Mouse (Mus musculus): ENCODE results near the gene Cpt1a. TPM values are rescaled to one million over a fixed set of nuclear protein-coding genes. Genes with fewer than 3 reads are reported as not detected.

Cpt1a gene
- total and polyA plus RNA-seq, 2 experiments from 2014 or later: 49.8 to 79.4 TPM

GRCm38 (mm10) chr19:3375945-3376495 lies 53.9 kb downstream of the Cpt1a start:
- Histone ChIP-seq H3K27ac (ENCODE audit: low read depth) (no peak overlapping the region), H3K9me3 (replicated peaks; ENCODE audit: control insufficient read depth, low read length) (no peaks in the 10 kb centered on the region), H3K4me1 (ENCODE audit: control insufficient read depth, insufficient read depth) (no peaks in the 10 kb centered on the region), H3K4me2 (ENCODE audit: low read depth, low read length) (no peak overlapping the region), H3K36me3 (replicated peaks; ENCODE audit: control insufficient read depth, insufficient read depth, low read length) (peaks cover 96% of the 10 kb centered on the region), H3K4me3 (ENCODE audit: low read depth, low read length) (no peak overlapping the region), H3K9ac (replicated peaks; ENCODE audit: low read depth, low read length) (no peak overlapping the region), H3K27me3 (ENCODE audit: control insufficient read depth, insufficient read depth, low read length) (no peaks in the 10 kb centered on the region)
- DNase-seq (ENCODE audit: low spot score) (no peak), ATAC-seq (ENCODE audit: insufficient read depth, low read depth) (no peak)
- no peak for TF ChIP-seq EP300 (IDR thresholded peaks at IDR 0.05; ENCODE audit: low read depth)
- no peak for TF ChIP-seq CTCF (IDR thresholded peaks at IDR 0.05; ENCODE audit: low read depth)
- 72% methylated on average over 7 of the region's 7 CpGs for WGBS

GRCm38 (mm10) chr19:3376966-3377715 lies 55.0 kb downstream of the Cpt1a start:
- Histone ChIP-seq H3K4me3 (ENCODE audit: low read depth, low read length) (no peak overlapping the region), H3K27ac (ENCODE audit: low read depth) (no peak overlapping the region), H3K4me2 (ENCODE audit: low read depth, low read length) (no peak overlapping the region), H3K36me3 (replicated peaks; ENCODE audit: control insufficient read depth, insufficient read depth, low read length) (peaks cover 95% of the 10 kb centered on the region), H3K9me3 (replicated peaks; ENCODE audit: control insufficient read depth, low read length) (no peaks in the 10 kb centered on the region), H3K4me1 (ENCODE audit: control insufficient read depth, insufficient read depth) (no peaks in the 10 kb centered on the region), H3K27me3 (ENCODE audit: control insufficient read depth, insufficient read depth, low read length) (no peaks in the 10 kb centered on the region), H3K9ac (replicated peaks; ENCODE audit: low read depth, low read length) (no peak overlapping the region)
- no peak for ATAC-seq (ENCODE audit: insufficient read depth, low read depth)
- no peak for DNase-seq (ENCODE audit: low spot score)
- WGBS: 41% methylated on average over 4 of the region's 4 CpGs
- no peak for TF ChIP-seq EP300 (IDR thresholded peaks at IDR 0.05; ENCODE audit: low read depth)
- no peak for TF ChIP-seq CTCF (IDR thresholded peaks at IDR 0.05; ENCODE audit: low read depth)

GRCm38 (mm10) chr19:3378614-3379013 lies 56.5 kb downstream of the Cpt1a start:
- no peaks in the 10 kb centered on the region for H3K9me3 ChIP-seq (replicated peaks; ENCODE audit: control insufficient read depth, low read length)
- no peaks in the 10 kb centered on the region for H3K4me1 ChIP-seq (ENCODE audit: control insufficient read depth, insufficient read depth)
- no peak overlapping the region for H3K27ac ChIP-seq (ENCODE audit: low read depth)
- no peaks in the 10 kb centered on the region for H3K27me3 ChIP-seq (ENCODE audit: control insufficient read depth, insufficient read depth, low read length)
- 86% methylated on average over 3 of the region's 3 CpGs for WGBS
- H3K4me3 ChIP-seq (ENCODE audit: low read depth, low read length): no peak overlapping the region
- ATAC-seq (ENCODE audit: insufficient read depth, low read depth) (no peak), DNase-seq (ENCODE audit: low spot score) (no peak)
- no peak overlapping the region for H3K9ac ChIP-seq (replicated peaks; ENCODE audit: low read depth, low read length)
- peaks cover 91% of the 10 kb centered on the region for H3K36me3 ChIP-seq (replicated peaks; ENCODE audit: control insufficient read depth, insufficient read depth, low read length)
- TF ChIP-seq EP300 (IDR thresholded peaks at IDR 0.05; ENCODE audit: low read depth) (no peak), CTCF (IDR thresholded peaks at IDR 0.05; ENCODE audit: low read depth) (no peak)
- H3K4me2 ChIP-seq (ENCODE audit: low read depth, low read length): no peak overlapping the region

- no peak for ATAC-seq (ENCODE audit: insufficient read depth, low read depth)
- no peak overlapping the region for H3K27ac ChIP-seq (ENCODE audit: low read depth)
- H3K4me3 ChIP-seq (ENCODE audit: low read depth, low read length): no peak overlapping the region
- 72% methylated on average over 6 of the region's 6 CpGs for WGBS
- no peaks in the 10 kb centered on the region for H3K27me3 ChIP-seq (ENCODE audit: control insufficient read depth, insufficient read depth, low read length)
- TF ChIP-seq EP300 (IDR thresholded peaks at IDR 0.05; ENCODE audit: low read depth) (no peak), CTCF (IDR thresholded peaks at IDR 0.05; ENCODE audit: low read depth) (no peak)
- H3K4me2 ChIP-seq (ENCODE audit: low read depth, low read length): no peak overlapping the region
- no peaks in the 10 kb centered on the region for H3K9me3 ChIP-seq (replicated peaks; ENCODE audit: control insufficient read depth, low read length)
- H3K9ac ChIP-seq (replicated peaks; ENCODE audit: low read depth, low read length): no peak overlapping the region
- DNase-seq (ENCODE audit: low spot score): no peak
- peaks cover 8% of the 10 kb centered on the region; the same call in 1 of the 2 replicates for H3K4me1 ChIP-seq (ENCODE audit: control insufficient read depth, insufficient read depth)
- peaks cover 32% of the 10 kb centered on the region for H3K36me3 ChIP-seq (replicated peaks; ENCODE audit: control insufficient read depth, insufficient read depth, low read length)
Measured at GRCm38 (mm10) chr19:3388061-3388460, 65.9 kb downstream of the Cpt1a start.

GRCm38 (mm10) chr19:3388629-3389057 lies 66.5 kb downstream of the Cpt1a start, which contains the start of gene Tesmin:
TSS of gene Tesmin (plus strand) at chr19:3388857.
- H3K4me2 ChIP-seq (ENCODE audit: low read depth, low read length): peak within 1 kb of the TSS; percentile 88
- peak within 1 kb of the TSS; percentile 63 for H3K27ac ChIP-seq (ENCODE audit: low read depth)
- peaks cover 8% of the 10 kb centered on the region; the same call in 1 of the 2 replicates for H3K4me1 ChIP-seq (ENCODE audit: control insufficient read depth, insufficient read depth)
- WGBS: 4% methylated on average over 32 of the region's 33 CpGs
- H3K9me3 ChIP-seq (replicated peaks; ENCODE audit: control insufficient read depth, low read length): no peaks in the 10 kb centered on the region
- no peak for TF ChIP-seq EP300 (IDR thresholded peaks at IDR 0.05; ENCODE audit: low read depth)
- peak; percentile 55 for TF ChIP-seq CTCF (IDR thresholded peaks at IDR 0.05; ENCODE audit: low read depth)
- peaks cover 28% of the 10 kb centered on the region for H3K36me3 ChIP-seq (replicated peaks; ENCODE audit: control insufficient read depth, insufficient read depth, low read length)
- H3K4me3 ChIP-seq (ENCODE audit: low read depth, low read length): peak within 1 kb of the TSS; percentile 51
- H3K9ac ChIP-seq (replicated peaks; ENCODE audit: low read depth, low read length): no peak within 1 kb of the TSS; the same call in 1 of the 2 replicates
- DNase-seq (ENCODE audit: low spot score): peak; percentile 77
- ATAC-seq (ENCODE audit: insufficient read depth, low read depth): peak; percentile 84
- no peaks in the 10 kb centered on the region for H3K27me3 ChIP-seq (ENCODE audit: control insufficient read depth, insufficient read depth, low read length)
